Mouse (Mus musculus) inflammation-experienced regulatory T-cells (primary cell): ENCODE data around the gene Shf. TPM values are rescaled to one million over a fixed set of nuclear protein-coding genes. Genes with fewer than 3 reads are reported as not detected.

Experiments
- polyA plus RNA-seq, 2 experiments: library from polyadenylated mRNA; unstranded; fragments of 100-300 nt; shearing (Covaris generic); gene quantifications; one replicate each; pipeline ENCODE4 v1.2.1; 2017

Gene Shf
- polyA plus RNA-seq = 1 to 10 TPM; 4.0 to 4.8 TPM

GRCm38 (mm10) chr2:122368995-122369739 is at the start of gene Shf:
Shf (minus strand) TSS chr2:122369162.

GRCm38 (mm10) chr2:122315372-122315771 is 53.6 kb downstream of the Shf start, which contains the start of gene Duox1:
Duox1 (plus strand) TSS chr2:122315672.

GRCm38 (mm10) chr2:122313536-122313935 is 55.4 kb downstream of the Shf start, which contains the start of gene Duoxa1:
Duoxa1 (minus strand) TSS chr2:122313730.

Other genes with a start within 250 kb of the Shf start
- gene B2m, start 221.5 kb downstream of the Shf start, polyA plus RNA-seq = 1,000 to 10,000 TPM; 7,214 to 7,784 TPM
- gene Trim69, start 208.5 kb downstream of the Shf start, polyA plus RNA-seq = under 1 TPM in 1 of 2 experiments, not detected in 1; 0.76 TPM
- 1 to 10 TPM in 1 of 2 experiments, under 1 TPM in 1; 0.69 to 1.5 TPM for gene Patl2, start 183.0 kb downstream of the Shf start, polyA plus RNA-seq
- gene Terb2, start 182.9 kb downstream of the Shf start, polyA plus RNA-seq = under 1 TPM in 1 of 2 experiments, not detected in 1; 0.31 TPM
- gene Sord, start 134.4 kb downstream of the Shf start, polyA plus RNA-seq = 1 to 10 TPM; 2.3 to 3.3 TPM
- gene Duox2, start 70.7 kb downstream of the Shf start, polyA plus RNA-seq = under 1 TPM in 1 of 2 experiments, not detected in 1; 0.27 TPM
- gene Duoxa2, start 70.3 kb downstream of the Shf start, polyA plus RNA-seq = under 1 TPM in 1 of 2 experiments, not detected in 1; 0.70 TPM
- gene Duoxa1, start 55.4 kb downstream of the Shf start, polyA plus RNA-seq = under 1 TPM in 1 of 2 experiments, not detected in 1; 0.66 TPM
- under 1 TPM in 1 of 2 experiments, not detected in 1; 0.20 TPM for gene Duox1, start 53.5 kb downstream of the Shf start, polyA plus RNA-seq
- gene Slc28a2, start 57.3 kb upstream of the Shf start, polyA plus RNA-seq = 100 to 1,000 TPM; 158 to 181 TPM
- gene Gm14085, start 115.8 kb upstream of the Shf start, polyA plus RNA-seq = 10 to 100 TPM; 10.6 to 31.1 TPM
- gene Gatm, start 242.1 kb upstream of the Shf start, polyA plus RNA-seq = 1 to 10 TPM in 1 of 2 experiments, under 1 TPM in 1; 0.11 to 3.0 TPM